Mouse (Mus musculus) adrenal gland, postnatal 10 days (tissue): ENCODE data around the gene Gm21775. TPM values are rescaled to one million over a fixed set of nuclear protein-coding genes. Genes with fewer than 3 reads are reported as not detected.
"Not testable (repeated sequence)": the region's sequence is repeated elsewhere in the genome, so short reads cannot be mapped to it uniquely, and the experiment has no call there.

ENCODE experiments used
- DNase-seq: peaks from one replicate; pipeline ENCODE4 v3.0.0; 2021; ENCODE audit warnings: mixed read lengths
- long read RNA-seq, 2 experiments: library from polyadenylated mRNA; stranded (forward); transcript quantifications; one replicate each; pipeline ENCODE4 v2.0.0; 2021
- total RNA-seq, 2 experiments: library from RNA; stranded (reverse); gene quantifications; 2 replicates each; pipeline ENCODE4 v1.2.3; 2021

Gm21775 gene
- total RNA-seq: not detected
- long read RNA-seq, experiment 1: 0 reads
- long read RNA-seq, experiment 2: 0 reads

GRCm38 (mm10) chrY:10553153-10553552 is at the start of gene Gm21775:
Gene Gm21775 (plus strand): TSS chrY:10553453.
- DNase-seq: not testable (repeated sequence)

- not testable (repeated sequence) for DNase-seq
These were observed 17.3 kb upstream of the Gm21775 start, which contains the start of gene Gm20737 for GRCm38 (mm10) chrY:10535942-10536341. Gene Gm20737 (minus strand): TSS chrY:10536042.

Other genes with a start within 250 kb of the Gm21775 start
- not detected for gene Gm20834, start 228.9 kb upstream of the Gm21775 start, total RNA-seq
- not detected for gene Gm28510, start 140.7 kb upstream of the Gm21775 start, total RNA-seq
- gene Gm20737, start 17.4 kb upstream of the Gm21775 start, total RNA-seq: not detected
- not detected for gene Gm21900, start 62.9 kb downstream of the Gm21775 start, total RNA-seq
- not detected for gene Gm20777, start 199.0 kb downstream of the Gm21775 start, total RNA-seq